Mouse (Mus musculus): ENCODE measurements around the gene Mrpl34. TPM values are rescaled to one million over a fixed set of nuclear protein-coding genes. Genes with fewer than 3 reads are reported as not detected.

The Mrpl34 gene
- 88.1 and 98.9 TPM in 2 replicates for polyA plus RNA-seq (2012; rRNA removed)

GRCm38 (mm10) chr8:71464513-71465500 lies at the start of gene Mrpl34:
TSS of gene Mrpl34 (plus strand) at chr8:71464959.

GRCm38 (mm10) chr8:71463188-71464033 lies 1.3 kb upstream of the Mrpl34 start, which contains the start of gene Abhd8:
TSS of gene Abhd8 (minus strand) at chr8:71463655.

GRCm38 (mm10) chr8:71468916-71469315 lies 4.2 kb downstream of the Mrpl34 start, which contains the start of gene Dda1:
TSS of gene Dda1 (plus strand) at chr8:71469199.

GRCm38 (mm10) chr8:71485142-71486135 lies 20.7 kb downstream of the Mrpl34 start, which contains the start of gene Ano8:
TSS of gene Ano8 (minus strand) at chr8:71485963.

GRCm38 (mm10) chr8:71487691-71488445 lies 23.1 kb downstream of the Mrpl34 start, which contains the start of gene Gtpbp3:
TSS of gene Gtpbp3 (plus strand) at chr8:71488103.

GRCm38 (mm10) chr8:71511644-71512043 lies 46.9 kb downstream of the Mrpl34 start, which contains the start of gene Plvap:
TSS of gene Plvap (minus strand) at chr8:71511752.

Other genes starting within 250 kb of the Mrpl34 start
- 41.4 and 45.9 TPM in 2 replicates for gene Myo9b, start 192.2 kb upstream of the Mrpl34 start, polyA plus RNA-seq (2012; rRNA removed)
- gene Haus8, start 192.0 kb upstream of the Mrpl34 start, polyA plus RNA-seq (2012; rRNA removed), result 33.0 and 35.3 TPM in 2 replicates
- gene Use1, start 98.1 kb upstream of the Mrpl34 start, polyA plus RNA-seq (2012; rRNA removed), result 175 and 182 TPM in 2 replicates
- 5.5 and 5.6 TPM in 2 replicates for gene Ocel1, start 93.7 kb upstream of the Mrpl34 start, polyA plus RNA-seq (2012; rRNA removed)
- 41.8 and 52.9 TPM in 2 replicates for gene Nr2f6, start 83.0 kb upstream of the Mrpl34 start, polyA plus RNA-seq (2012; rRNA removed)
- gene Ushbp1, start 69.2 kb upstream of the Mrpl34 start, polyA plus RNA-seq (2012; rRNA removed), result 9.2 and 11.1 TPM in 2 replicates
- 130 and 141 TPM in 2 replicates for gene Babam1, start 68.1 kb upstream of the Mrpl34 start, polyA plus RNA-seq (2012; rRNA removed)
- 24.8 and 26.3 TPM in 2 replicates for gene Ankle1, start 58.9 kb upstream of the Mrpl34 start, polyA plus RNA-seq (2012; rRNA removed)
- gene Abhd8, start 1.3 kb upstream of the Mrpl34 start, polyA plus RNA-seq (2012; rRNA removed), result 122 and 130 TPM in 2 replicates
- gene Dda1, start 4.2 kb downstream of the Mrpl34 start, polyA plus RNA-seq (2012; rRNA removed), result 167 and 174 TPM in 2 replicates
- gene Ano8, start 21.0 kb downstream of the Mrpl34 start, polyA plus RNA-seq (2012; rRNA removed), result 123 and 140 TPM in 2 replicates
- gene Gtpbp3, start 23.1 kb downstream of the Mrpl34 start, polyA plus RNA-seq (2012; rRNA removed), result 27.1 and 27.9 TPM in 2 replicates
- gene Plvap, start 46.8 kb downstream of the Mrpl34 start, polyA plus RNA-seq (2012; rRNA removed), result 11.4 and 18.7 TPM in 2 replicates
- gene Ccdc194, start 60.8 kb downstream of the Mrpl34 start, polyA plus RNA-seq (2012; rRNA removed), result 0.59 and 0.60 TPM in 2 replicates
- 36.4 and 46.8 TPM in 2 replicates for gene Bst2, start 72.5 kb downstream of the Mrpl34 start, polyA plus RNA-seq (2012; rRNA removed)
- 81.1 and 89.0 TPM in 2 replicates for gene Mvb12a, start 78.0 kb downstream of the Mrpl34 start, polyA plus RNA-seq (2012; rRNA removed)
- 0.05 and 0.15 TPM in 2 replicates for gene Tmem221, start 93.9 kb downstream of the Mrpl34 start, polyA plus RNA-seq (2012; rRNA removed)
- gene Nxnl1, start 101.6 kb downstream of the Mrpl34 start, polyA plus RNA-seq (2012; rRNA removed), result not detected in 2 replicates
- 117 and 122 TPM in 2 replicates for gene Slc27a1, start 103.9 kb downstream of the Mrpl34 start, polyA plus RNA-seq (2012; rRNA removed)
- gene Pgls, start 127.2 kb downstream of the Mrpl34 start, polyA plus RNA-seq (2012; rRNA removed), result 133 and 140 TPM in 2 replicates
- gene Fam129c, start 132.7 kb downstream of the Mrpl34 start, polyA plus RNA-seq (2012; rRNA removed), result 9.8 and 10.5 TPM in 2 replicates
- gene Colgalt1, start 146.0 kb downstream of the Mrpl34 start, polyA plus RNA-seq (2012; rRNA removed), result 134 and 175 TPM in 2 replicates
- 65.1 and 70.6 TPM in 2 replicates for gene Unc13a, start 206.8 kb downstream of the Mrpl34 start, polyA plus RNA-seq (2012; rRNA removed)
- 4.6 and 6.3 TPM in 2 replicates for gene Jak3, start 211.3 kb downstream of the Mrpl34 start, polyA plus RNA-seq (2012; rRNA removed)
- 1.8 and 2.0 TPM in 2 replicates for gene Insl3, start 224.3 kb downstream of the Mrpl34 start, polyA plus RNA-seq (2012; rRNA removed)
- 0.51 and 0.57 TPM in 2 replicates for gene B3gnt3, start 236.8 kb downstream of the Mrpl34 start, polyA plus RNA-seq (2012; rRNA removed)

All from central nervous system, embryonic 14 days (tissue).